Mouse (Mus musculus): ENCODE data around the gene Fmnl3.
A peak's percentile ranks its signal among the peaks of the same experiment; 100 is the strongest.

DNA sequence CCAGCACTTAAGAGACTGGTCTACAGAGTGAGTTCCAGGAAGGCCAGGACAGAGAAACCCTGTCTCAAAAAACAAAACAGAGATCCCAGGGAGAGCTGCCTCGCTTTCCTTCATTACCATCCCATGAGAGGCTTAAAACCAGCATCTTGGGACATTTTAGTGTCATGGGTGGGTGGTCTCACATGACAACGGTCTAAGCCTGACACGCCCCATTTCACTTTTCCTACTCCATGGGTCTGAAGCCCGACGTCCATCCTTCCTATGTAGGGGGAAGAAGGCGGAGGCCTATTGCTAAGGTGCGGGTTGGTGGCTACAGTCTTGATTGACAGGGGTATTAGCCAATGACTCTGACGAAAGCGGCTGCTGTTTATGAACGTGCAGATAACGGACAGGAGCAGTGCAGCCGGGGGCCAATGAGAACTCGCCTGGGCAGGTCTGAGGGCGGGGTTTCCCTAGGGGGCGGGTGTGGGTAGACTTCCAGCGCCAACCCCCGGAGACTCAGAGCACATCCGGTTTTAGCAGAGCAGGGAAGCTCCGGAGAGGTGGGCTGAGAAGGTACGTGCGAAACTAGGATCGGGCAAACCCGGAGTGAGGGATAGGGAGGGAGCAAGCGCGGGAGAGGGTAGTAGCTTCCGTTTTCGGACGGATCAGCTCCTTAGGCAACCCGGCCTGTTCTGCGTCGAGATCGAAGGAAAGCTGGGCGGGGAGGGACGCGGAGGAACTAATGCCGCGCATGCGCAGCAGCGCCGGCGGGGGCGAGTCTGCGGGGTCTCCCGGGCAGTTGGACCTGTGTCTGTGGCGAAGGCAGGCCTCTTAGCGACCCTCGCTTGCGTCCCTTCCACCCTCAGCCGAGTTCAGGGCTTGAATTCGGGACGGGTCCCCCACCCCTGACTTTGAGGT, 22.5 kb upstream of the Fmnl3 start, which contains the start of gene Tmbim6:
- no peak for TF ChIP-seq TAL1 (IDR thresholded peaks at IDR 0.05; ENCODE audit: low read length)
- TF ChIP-seq GATA1 (IDR thresholded peaks at IDR 0.05; ENCODE audit: low read length) = peak; percentile 79

All from erythroblast, embryonic 14.5 days (primary cell).